Mouse (Mus musculus) spleen, adult 2 months (tissue): ENCODE data around the gene Abracl. TPM values are rescaled to one million over a fixed set of nuclear protein-coding genes. Genes with fewer than 3 reads are reported as not detected.
A peak's percentile ranks its signal among the peaks of the same experiment; 100 is the strongest.

Source experiments
- DNase-seq, 2 experiments: peaks; one replicate each; pipeline versions ENCODE4 v3.0.0 to v3.0.0-alpha.2; 2012 to 2021; ENCODE audit warnings: low spot score in 2 of 2, low read depth in 1 of 2
- H3K27ac ChIP-seq: fragments of 200-500 bp; 2 replicates; pipeline ENCODE4 v1.5.1; 2012; ENCODE audit warnings: low read length, inconsistent platforms; ENCODE audit not compliant: insufficient read depth
- H3K27me3 ChIP-seq: fragments of 200-500 bp; 2 replicates; pipeline ENCODE4 v1.6.1; 2012; ENCODE audit warnings: mild to moderate bottlenecking, moderate library complexity, low read length, inconsistent platforms; ENCODE audit not compliant: control insufficient read depth, insufficient read depth
- H3K36me3 ChIP-seq: fragments of 200-500 bp; 2 replicates; pipeline ENCODE4 v1.6.1; 2012; ENCODE audit warnings: mild to moderate bottlenecking, low read length, inconsistent platforms; ENCODE audit not compliant: control insufficient read depth, insufficient read depth
- H3K4me1 ChIP-seq: fragments of 200-500 bp; 2 replicates; pipeline ENCODE4 v1.6.1; 2011; ENCODE audit warnings: inconsistent platforms; ENCODE audit not compliant: control insufficient read depth, insufficient read depth, insufficient read length
- H3K4me3 ChIP-seq: fragments of 200-500 bp; 2 replicates; pipeline ENCODE4 v1.5.1; 2011; ENCODE audit warnings: mild to moderate bottlenecking, inconsistent platforms; ENCODE audit not compliant: insufficient read depth, insufficient read length; ENCODE audit errors: extremely low read depth
- CTCF ChIP-seq: fragments of 200-500 bp; IDR thresholded peaks from 2 replicates; pipeline ENCODE4 v1.5.1; 2011; ENCODE audit warnings: mild to moderate bottlenecking, inconsistent platforms; ENCODE audit not compliant: insufficient read depth, insufficient read length, insufficient replicate concordance; ENCODE audit errors: extremely low read depth
- POLR2A ChIP-seq: fragments of 200-500 bp; IDR thresholded peaks from 2 replicates; pipeline ENCODE4 v1.6.1; 2011; ENCODE audit warnings: low read depth, low read length, inconsistent platforms
- WGBS: fragments of 180-500 bp; shearing (Covaris S2); methylation state at CpG from one replicate; pipeline ENCODE4 v1.1.7; 2018; 5-methylcytosine and 5-hydroxymethylcytosine counted together
- polyA plus RNA-seq: library from polyadenylated mRNA; depleted of rRNA; stranded (reverse); fragments of >200 nt; gene quantifications from 2 replicates; pipeline ENCODE4 v1.2.3, GENCODE M21; 2012

Abracl gene
- polyA plus RNA-seq, 1 experiment, result 3.5 TPM

GRCm38 (mm10) chr10:18022312-18022711, 776 bp downstream of the Abracl start:
- peak; percentile 34 to 53 for DNase-seq
- Histone ChIP-seq H3K27ac (peak overlapping the region; percentile 96), H3K36me3 (peaks cover 5% of the 10 kb centered on the region; the same call in 1 of the 2 replicates), H3K4me1 (peaks cover 2% of the 10 kb centered on the region; the same call in 1 of the 2 replicates), H3K27me3 (no peaks in the 10 kb centered on the region), H3K4me3 (peak overlapping the region; percentile 98)
- TF ChIP-seq POLR2A, result no peak
- no peak for TF ChIP-seq CTCF
- WGBS, result 1% methylated on average over 21 of the region's 21 CpGs

- Histone ChIP-seq H3K27ac (peak overlapping the region; percentile 96), H3K4me3 (peak overlapping the region; percentile 98), H3K36me3 (peaks cover 5% of the 10 kb centered on the region; the same call in 1 of the 2 replicates), H3K4me1 (peaks cover 2% of the 10 kb centered on the region; the same call in 1 of the 2 replicates), H3K27me3 (no peaks in the 10 kb centered on the region)
- no peak for TF ChIP-seq POLR2A
- no peak for TF ChIP-seq CTCF
- DNase-seq, result no peak
- WGBS, result 43% methylated on average over 14 of the region's 14 CpGs
Observed at GRCm38 (mm10) chr10:18021576-18022311, 1.3 kb downstream of the Abracl start.

- WGBS, result 95% methylated on average over 1 of the region's 1 CpGs
- TF ChIP-seq POLR2A (no peak), CTCF (no peak)
- peaks cover 2% of the 10 kb centered on the region; the same call in 1 of the 2 replicates for H3K4me1 ChIP-seq
- H3K27me3 ChIP-seq, result no peaks in the 10 kb centered on the region
- no peak for DNase-seq
- H3K4me3 ChIP-seq, result no peak overlapping the region
- H3K36me3 ChIP-seq, result peaks cover 9% of the 10 kb centered on the region
- no peak overlapping the region for H3K27ac ChIP-seq
Observed at GRCm38 (mm10) chr10:18020846-18021245, 2.2 kb downstream of the Abracl start.

DNA sequence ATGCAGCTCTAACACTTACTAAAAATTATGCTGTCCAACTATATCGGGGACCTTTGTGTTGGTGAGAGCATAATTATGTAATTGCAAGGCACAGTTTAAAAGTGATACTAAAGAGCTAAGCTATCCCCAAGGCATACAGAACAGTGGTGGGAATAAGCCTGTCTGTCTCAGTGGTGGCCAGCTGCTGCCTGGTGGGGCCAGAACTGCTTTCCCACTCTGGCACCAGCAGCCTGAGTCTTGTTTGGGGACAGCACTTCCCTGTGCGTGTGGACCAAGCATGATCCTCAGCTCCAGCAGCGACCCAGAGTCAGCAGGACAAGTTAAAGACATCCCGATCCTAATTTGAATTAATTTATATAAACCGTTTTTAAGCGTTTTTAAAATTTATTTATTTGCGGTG, 2.6 kb downstream of the Abracl start:
- no peak overlapping the region for H3K27ac ChIP-seq
- H3K4me1 ChIP-seq, result peaks cover 2% of the 10 kb centered on the region; the same call in 1 of the 2 replicates
- no peak for DNase-seq
- no peak overlapping the region for H3K4me3 ChIP-seq
- TF ChIP-seq POLR2A, result no peak
- peaks cover 9% of the 10 kb centered on the region for H3K36me3 ChIP-seq
- WGBS, result 92% methylated on average over 7 of the region's 7 CpGs
- H3K27me3 ChIP-seq, result no peaks in the 10 kb centered on the region

GRCm38 (mm10) chr10:18011761-18012160, 11.3 kb downstream of the Abracl start:
- Histone ChIP-seq H3K27ac (no peak overlapping the region), H3K36me3 (peaks cover 9% of the 10 kb centered on the region), H3K4me1 (no peaks in the 10 kb centered on the region), H3K4me3 (no peak overlapping the region), H3K27me3 (no peaks in the 10 kb centered on the region)
- WGBS, result 75% methylated on average over 5 of the region's 5 CpGs
- DNase-seq, result no peak
- TF ChIP-seq CTCF, result no peak
- TF ChIP-seq POLR2A, result no peak

GRCm38 (mm10) chr10:18009744-18010143, 13.3 kb downstream of the Abracl start:
- WGBS, result 85% methylated on average over 1 of the region's 1 CpGs
- H3K4me3 ChIP-seq, result no peak overlapping the region
- no peak for DNase-seq
- no peak overlapping the region for H3K27ac ChIP-seq
- no peaks in the 10 kb centered on the region for H3K27me3 ChIP-seq
- peaks cover 5% of the 10 kb centered on the region; the same call in 1 of the 2 replicates for H3K36me3 ChIP-seq
- H3K4me1 ChIP-seq, result no peaks in the 10 kb centered on the region
- TF ChIP-seq POLR2A (no peak), CTCF (no peak)

GRCm38 (mm10) chr10:18008118-18008517, 15.0 kb downstream of the Abracl start:
- no peak for DNase-seq
- no peaks in the 10 kb centered on the region for H3K27me3 ChIP-seq
- H3K36me3 ChIP-seq, result peaks cover 3% of the 10 kb centered on the region; the same call in 1 of the 2 replicates
- H3K4me1 ChIP-seq, result no peaks in the 10 kb centered on the region
- no peak for TF ChIP-seq CTCF
- TF ChIP-seq POLR2A, result no peak
- no peak overlapping the region for H3K4me3 ChIP-seq
- H3K27ac ChIP-seq, result no peak overlapping the region
